16 mouse cellular contexts compared by ENCODE assay signal in the genomic region with DNA sequence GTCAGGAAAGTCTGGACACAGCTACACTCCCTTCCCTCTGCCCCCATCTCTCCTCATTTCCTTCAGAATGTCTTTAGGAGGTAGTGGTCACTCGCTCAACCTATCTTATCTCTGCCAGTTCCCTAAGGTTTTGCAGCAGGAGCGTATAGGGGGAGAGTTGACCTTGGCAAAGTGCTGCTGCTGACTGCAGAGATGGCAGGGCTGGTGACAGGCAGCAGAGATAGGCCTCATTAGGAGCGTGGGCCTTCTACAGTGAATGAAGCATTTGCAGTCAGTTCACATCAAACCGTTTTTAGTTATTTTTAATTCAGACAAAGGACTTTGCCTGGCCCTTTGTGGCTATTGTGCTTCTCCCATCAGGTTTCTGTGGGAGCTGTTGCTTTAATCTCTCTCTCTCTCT. TPM values are rescaled to one million over a fixed set of nuclear protein-coding genes. Genes with fewer than 3 reads are reported as not detected.
DNase-seq lines count a peak whose midpoint lies in the region; ATAC-seq and TF ChIP-seq lines count a peak whose summit lies in the region.
"Had no signal": no experiment of that assay in that cellular context is flagged by ENCODE, and none has a peak within 500 bp of the region (broad histone marks: within the 10 kb centered on the region; RNA-seq: fewer than 3 reads in every experiment).

No protein-coding gene starts in this region.

- peak overlapping the region; percentile 58 for H3K27ac ChIP-seq in heart, embryonic 13.5 days (replicated peaks)
- peak overlapping the region; percentile 61 for H3K27ac ChIP-seq in forebrain, embryonic 13.5 days
- no peak overlapping the region for H3K27ac ChIP-seq in hindbrain, embryonic 14.5 days
- H3K27ac ChIP-seq in midbrain, embryonic 16.5 days (ENCODE audit: low read length): no peak overlapping the region; the same call in 1 of the 2 replicates
- no peak overlapping the region for H3K27ac ChIP-seq in stomach, postnatal 0 days (replicated peaks)
- H3K27ac ChIP-seq: limb, embryonic 13.5 days had no signal

- no peaks in the 10 kb centered on the region for H3K27me3 ChIP-seq in heart, embryonic 13.5 days (replicated peaks)
- no peaks in the 10 kb centered on the region for H3K27me3 ChIP-seq in forebrain, embryonic 13.5 days
- no peaks in the 10 kb centered on the region for H3K27me3 ChIP-seq in hindbrain, embryonic 14.5 days (ENCODE audit: control insufficient read depth, insufficient read depth, low read length)
- H3K27me3 ChIP-seq in midbrain, embryonic 16.5 days (ENCODE audit: control insufficient read depth, insufficient read depth, low read depth, low read length): no peaks in the 10 kb centered on the region
- no peaks in the 10 kb centered on the region for H3K27me3 ChIP-seq in stomach, postnatal 0 days (ENCODE audit: control insufficient read depth, insufficient read depth, low read length)
- H3K27me3 ChIP-seq: limb, embryonic 13.5 days had no signal

- TF ChIP-seq CTCF in stomach, postnatal 0 days (IDR thresholded peaks at IDR 0.05; ENCODE audit: low read depth): no peak

- WGBS in heart, embryonic 13.5 days: 7% methylated on average over 4 of the region's 4 CpGs
- WGBS in forebrain, embryonic 13.5 days: 19% methylated on average over 4 of the region's 4 CpGs
- 25% methylated on average over 4 of the region's 4 CpGs for WGBS in hindbrain, embryonic 14.5 days
- 21% methylated on average over 4 of the region's 4 CpGs for WGBS in midbrain, embryonic 16.5 days
- WGBS in stomach, postnatal 0 days: 70% methylated on average over 4 of the region's 4 CpGs

- peaks cover 25% of the 10 kb centered on the region for H3K4me1 ChIP-seq in heart, embryonic 13.5 days
- peaks cover 38% of the 10 kb centered on the region for H3K4me1 ChIP-seq in forebrain, embryonic 13.5 days
- H3K4me1 ChIP-seq in hindbrain, embryonic 14.5 days (replicated peaks; ENCODE audit: control insufficient read depth, insufficient read depth, low read length): peaks cover 30% of the 10 kb centered on the region
- peaks cover 25% of the 10 kb centered on the region for H3K4me1 ChIP-seq in midbrain, embryonic 16.5 days (ENCODE audit: control insufficient read depth, insufficient read depth, low read length)
- H3K4me1 ChIP-seq in stomach, postnatal 0 days (replicated peaks; ENCODE audit: control insufficient read depth, insufficient read depth): no peaks in the 10 kb centered on the region
- H3K4me1 ChIP-seq: limb, embryonic 13.5 days had no signal

- intact Hi-C loops in heart, postnatal 25 days (cut with DNase I): no loop called here

- H3K9ac ChIP-seq in heart, embryonic 13.5 days: no peak overlapping the region
- H3K9ac ChIP-seq in forebrain, embryonic 13.5 days: peak overlapping the region; percentile 40
- no peak overlapping the region for H3K9ac ChIP-seq in hindbrain, embryonic 14.5 days
- H3K9ac ChIP-seq in midbrain, embryonic 16.5 days (ENCODE audit: low read depth, low read length): no peak overlapping the region
- no peak overlapping the region for H3K9ac ChIP-seq in stomach, postnatal 0 days (ENCODE audit: low read length)
- H3K9ac ChIP-seq: limb, embryonic 13.5 days had no signal

- no peak overlapping the region for H3K4me2 ChIP-seq in heart, embryonic 13.5 days
- peak overlapping the region; percentile 12; the same call in 1 of the 2 replicates for H3K4me2 ChIP-seq in forebrain, embryonic 13.5 days
- H3K4me2 ChIP-seq in hindbrain, embryonic 14.5 days (replicated peaks): no peak overlapping the region
- no peak overlapping the region for H3K4me2 ChIP-seq in midbrain, embryonic 16.5 days (ENCODE audit: low read length)
- H3K4me2 ChIP-seq in stomach, postnatal 0 days (replicated peaks; ENCODE audit: low read depth): no peak overlapping the region
- H3K4me2 ChIP-seq: limb, embryonic 13.5 days had no signal

- no peak for ATAC-seq in heart, embryonic 13.5 days (ENCODE audit: extremely low read depth, insufficient number of reproducible peaks, low FRiP score, low TSS enrichment)
- peak; percentile 66; the same call in 1 of the 2 replicates for ATAC-seq in forebrain, embryonic 13.5 days
- peak; percentile 28; the same call in 1 of the 2 replicates for ATAC-seq in hindbrain, embryonic 14.5 days (ENCODE audit: low FRiP score)
- ATAC-seq in midbrain, embryonic 16.5 days: peak; percentile 39
- no peak for ATAC-seq in stomach, postnatal 0 days (ENCODE audit: low FRiP score, low TSS enrichment)
- ATAC-seq: inflammation-experienced regulatory T-cells, adult 6 months had no signal

- H3K9me3 ChIP-seq in heart, embryonic 13.5 days: no peaks in the 10 kb centered on the region
- H3K9me3 ChIP-seq in forebrain, embryonic 13.5 days (replicated peaks): no peaks in the 10 kb centered on the region
- H3K9me3 ChIP-seq in hindbrain, embryonic 14.5 days (ENCODE audit: control insufficient read depth, low read length): no peaks in the 10 kb centered on the region
- no peaks in the 10 kb centered on the region for H3K9me3 ChIP-seq in midbrain, embryonic 16.5 days (replicated peaks; ENCODE audit: control insufficient read depth, low read length, poor library complexity, severe bottlenecking)
- H3K9me3 ChIP-seq in stomach, postnatal 0 days (ENCODE audit: control insufficient read depth, low read length): no peaks in the 10 kb centered on the region
- H3K9me3 ChIP-seq: G1E; limb, embryonic 13.5 days had no signal

- DNase-seq in heart, postnatal 25 days (ENCODE audit: low spot score): no peak
- DNase-seq in hindbrain, embryonic 14.5 days (ENCODE audit: low spot score): no peak
- no peak for DNase-seq in thymus, postnatal 10 days (ENCODE audit: low spot score in 2 of 2)
- no peak for DNase-seq in thymus, postnatal 0 days (ENCODE audit: low spot score)
- DNase-seq in stomach, postnatal 0 days (ENCODE audit: low spot score): no peak
- DNase-seq: cerebellum, adult 11 months; kidney, postnatal 10 days; layer of hippocampus, postnatal 36 days; lung, adult 18-20 months; thymus, adult 18-20 months had no signal

- no peak overlapping the region for H3K4me3 ChIP-seq in heart, embryonic 13.5 days
- H3K4me3 ChIP-seq in forebrain, embryonic 13.5 days: no peak overlapping the region
- H3K4me3 ChIP-seq in hindbrain, embryonic 14.5 days (replicated peaks; ENCODE audit: low read length): no peak overlapping the region
- H3K4me3 ChIP-seq in midbrain, embryonic 16.5 days (ENCODE audit: low read depth, low read length): no peak overlapping the region
- H3K4me3 ChIP-seq in stomach, postnatal 0 days (ENCODE audit: low read depth, low read length): no peak overlapping the region
- H3K4me3 ChIP-seq: limb, embryonic 13.5 days had no signal

- no peaks in the 10 kb centered on the region for H3K36me3 ChIP-seq in heart, embryonic 13.5 days
- peaks cover 6% of the 10 kb centered on the region; the same call in 1 of the 2 replicates for H3K36me3 ChIP-seq in forebrain, embryonic 13.5 days (ENCODE audit: poor library complexity, severe bottlenecking)
- H3K36me3 ChIP-seq in hindbrain, embryonic 14.5 days (replicated peaks; ENCODE audit: control insufficient read depth, insufficient read depth): peaks cover 17% of the 10 kb centered on the region; the same call in 1 of the 2 replicates
- H3K36me3 ChIP-seq in midbrain, embryonic 16.5 days (ENCODE audit: control insufficient read depth, insufficient read depth, low read length): 0 out of 2 replicates have a peak, but pooled peaks cover 2% of the 10 kb centered on the region
- H3K36me3 ChIP-seq in stomach, postnatal 0 days (ENCODE audit: control insufficient read depth, insufficient read depth, low read length): no peaks in the 10 kb centered on the region

- TF ChIP-seq EP300 in stomach, postnatal 0 days (optimal IDR thresholded peaks at IDR 0.05): no peak

RNA-seq across cellular contexts. Expression of a gene that starts 35.1 kb away (rescaled TPM):
- polyA plus RNA-seq in heart, embryonic 13.5 days (2015; fragmentation: Nextera tagmentation; extraction: Ambion mirVana): 39.9 and 41.0 TPM in 2 replicates
- total RNA-seq in heart, postnatal 25 days (2021): 10 to 100 TPM; 15.8 to 16.7 TPM
- polyA plus RNA-seq in forebrain, embryonic 13.5 days (2015; fragmentation: Nextera tagmentation; extraction: Ambion mirVana): 304 and 326 TPM in 2 replicates
- 362 and 393 TPM in 2 replicates for polyA plus RNA-seq in hindbrain, embryonic 14.5 days (2014; fragmentation: Nextera tagmentation; extraction: Ambion mirVana)
- polyA plus RNA-seq in midbrain, embryonic 16.5 days (2015; fragmentation: Nextera tagmentation; extraction: Ambion mirVana): 479 and 480 TPM in 2 replicates
- 28.0 and 34.2 TPM in 2 replicates for polyA plus RNA-seq in thymus, postnatal 0 days (2015; fragmentation: Nextera tagmentation; extraction: Ambion mirVana)
- polyA plus RNA-seq in stomach, postnatal 0 days (2015; fragmentation: Nextera tagmentation; extraction: Ambion mirVana): 17.1 and 17.7 TPM in 2 replicates

Comparison
In these comparisons a context has a peak if more than half of its experiments do, and no peak if none do; other contexts are left out.
1. ATAC-seq: peak in forebrain, embryonic 13.5 days (single experiment), hindbrain, embryonic 14.5 days (single experiment) and midbrain, embryonic 16.5 days (single experiment); none in heart, embryonic 13.5 days (single experiment) and stomach, postnatal 0 days (single experiment).
2. H3K27ac ChIP-seq: peak in heart, embryonic 13.5 days (single experiment) and forebrain, embryonic 13.5 days (single experiment); none in hindbrain, embryonic 14.5 days (single experiment), midbrain, embryonic 16.5 days (single experiment) and stomach, postnatal 0 days (single experiment).